Mouse (Mus musculus): ENCODE data around the gene Samd4b.
"Not testable (repeated sequence)": the region's sequence is repeated elsewhere in the genome, so short reads cannot be mapped to it uniquely, and the experiment has no call there.

Samd4b gene

DNA sequence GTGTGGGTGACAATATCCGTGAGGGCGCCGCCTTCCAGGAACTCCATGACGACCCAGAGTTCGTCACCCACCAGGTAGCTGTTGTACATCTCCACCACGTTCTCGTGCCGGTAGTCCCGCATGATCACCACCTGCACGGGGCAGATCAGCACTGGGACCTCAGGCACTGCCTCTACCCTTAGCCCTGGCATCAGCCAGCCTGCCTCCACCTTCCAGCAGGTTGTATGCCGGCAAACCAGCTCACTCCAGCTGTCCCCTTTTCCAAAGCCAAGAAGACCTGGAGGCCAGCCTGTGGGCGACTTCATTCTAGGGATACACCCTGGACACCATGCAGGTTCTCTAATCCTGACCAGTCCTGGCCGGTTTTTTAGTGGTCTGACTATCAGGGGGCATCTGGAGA lies 35.0 kb downstream of the Samd4b start:
- DNase-seq (ENCODE audit: low spot score in 2 of 2): no peak

GRCm38 (mm10) chr7:28562371-28562770 lies 35.6 kb downstream of the Samd4b start:
- no peak for DNase-seq (ENCODE audit: low spot score in 2 of 2)

DNA sequence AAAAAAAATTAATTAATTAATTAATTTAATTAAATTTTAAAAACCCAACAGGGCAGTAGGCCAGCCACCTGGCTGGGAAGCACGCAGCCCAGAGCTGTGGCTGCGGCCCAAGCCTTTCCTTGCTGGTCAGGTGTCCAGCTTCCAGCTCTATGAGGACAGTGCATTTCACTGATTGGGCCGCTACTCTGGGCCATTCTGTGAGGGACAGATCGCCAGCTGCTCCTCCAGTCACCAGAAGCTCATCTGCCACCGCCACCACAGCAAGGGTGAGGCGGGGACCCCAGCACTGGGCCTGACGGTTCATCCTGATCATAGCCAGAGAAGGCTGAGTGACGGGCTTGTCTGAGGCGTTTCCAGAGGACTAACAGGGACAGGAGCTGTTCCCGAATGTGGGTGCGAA lies 36.0 kb downstream of the Samd4b start:
- DNase-seq (ENCODE audit: low spot score in 2 of 2): no peak

DNA sequence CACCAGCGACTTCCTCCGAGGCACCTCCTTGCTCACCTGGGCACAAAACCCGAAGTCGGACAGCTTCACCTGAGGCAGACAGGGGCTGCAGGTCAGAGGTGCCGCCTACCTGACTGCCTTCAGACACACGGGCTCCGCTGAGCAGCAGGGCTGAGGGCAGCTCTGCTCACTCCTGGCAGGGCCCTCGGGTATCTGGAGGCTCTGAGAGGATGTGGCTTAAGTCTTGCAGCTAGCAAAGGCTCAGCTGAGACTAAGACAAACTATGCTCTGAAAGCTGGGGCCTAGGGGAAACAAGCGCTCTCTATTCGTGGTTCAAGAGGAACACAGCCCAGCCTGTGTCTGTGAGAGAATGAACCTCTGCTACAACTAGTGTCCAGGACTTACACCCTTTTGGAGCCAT lies 37.1 kb downstream of the Samd4b start:
- DNase-seq (ENCODE audit: low spot score in 2 of 2): no peak

- DNase-seq (ENCODE audit: low spot score in 2 of 2): peak in 1 of 2 experiments; percentile 72
Measured at GRCm38 (mm10) chr7:28558486-28558885, 39.5 kb downstream of the Samd4b start.

DNA sequence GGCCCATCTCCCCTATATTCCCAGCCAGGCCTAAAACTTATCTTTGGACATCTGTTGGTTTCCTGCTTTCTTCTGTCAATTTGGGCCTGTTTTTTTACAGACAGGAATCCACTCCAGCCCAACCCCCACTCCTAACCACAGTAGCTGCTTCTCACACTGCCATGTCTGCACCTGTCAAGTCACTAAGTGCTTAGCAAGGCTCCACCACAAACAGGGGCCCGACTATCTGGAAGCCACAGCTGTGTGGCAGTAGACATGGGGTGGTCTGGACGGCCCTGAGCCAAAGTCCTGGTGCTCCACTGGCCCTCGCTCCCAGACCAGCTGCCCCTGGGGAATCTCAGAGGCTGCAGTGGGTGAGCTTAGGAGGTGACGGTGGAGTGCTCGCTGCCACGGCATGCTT lies 40.2 kb downstream of the Samd4b start:
- no peak for DNase-seq (ENCODE audit: low spot score in 2 of 2)

DNA sequence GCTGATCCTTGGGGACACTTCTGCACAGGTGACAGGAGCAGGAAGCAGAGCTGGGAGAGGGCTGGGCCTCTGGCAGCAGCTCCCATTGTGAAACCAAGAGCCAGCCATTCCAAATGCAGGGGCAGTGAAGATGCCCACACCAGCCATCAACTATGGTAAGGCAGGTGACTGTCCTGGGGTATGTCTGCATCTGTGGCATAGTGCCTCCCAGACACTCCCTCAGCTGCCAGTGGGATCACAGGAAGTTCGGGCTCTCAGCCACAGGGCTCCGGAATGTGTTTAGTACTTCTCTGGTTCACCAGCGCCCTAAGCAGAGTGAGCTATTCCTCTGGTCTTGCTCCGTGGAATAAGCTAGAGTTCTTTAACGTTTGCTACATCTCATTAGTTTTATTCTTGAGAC lies 40.9 kb downstream of the Samd4b start:
- no peak for DNase-seq (ENCODE audit: low spot score in 2 of 2)

- DNase-seq (ENCODE audit: low spot score in 2 of 2): no peak
Measured at GRCm38 (mm10) chr7:28555939-28556535, 41.9 kb downstream of the Samd4b start.

- peak; percentile 45 to 66 for DNase-seq (ENCODE audit: low spot score in 2 of 2)
Measured at GRCm38 (mm10) chr7:28553076-28553475, 44.9 kb downstream of the Samd4b start.

DNA sequence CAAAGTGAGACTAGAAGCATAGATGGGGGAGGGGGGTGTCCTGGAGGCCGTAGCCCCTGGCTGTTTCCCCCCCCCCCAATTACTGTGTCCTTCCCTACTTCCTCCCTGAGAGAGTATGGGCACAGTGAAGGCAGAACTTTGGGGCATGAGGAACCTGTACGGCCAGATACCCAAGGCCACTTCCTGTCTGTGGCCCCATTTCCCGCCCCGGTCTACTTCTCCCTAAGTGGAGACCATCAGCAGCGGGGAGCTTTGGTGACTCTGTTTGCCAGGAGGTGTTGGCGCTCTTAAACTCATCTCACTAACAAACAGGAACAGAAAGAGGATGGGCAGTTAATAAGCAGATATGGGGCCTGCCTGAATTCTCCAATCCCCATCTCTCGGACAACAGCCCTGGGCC lies 50.3 kb downstream of the Samd4b start:
- no peak for DNase-seq (ENCODE audit: low spot score in 2 of 2)

- no peak for DNase-seq (ENCODE audit: low spot score in 2 of 2)
Measured at GRCm38 (mm10) chr7:28547154-28547553, 50.8 kb downstream of the Samd4b start, which contains the start of gene Nccrp1. Gene Nccrp1, minus strand, starts transcription at chr7:28547254.

DNA sequence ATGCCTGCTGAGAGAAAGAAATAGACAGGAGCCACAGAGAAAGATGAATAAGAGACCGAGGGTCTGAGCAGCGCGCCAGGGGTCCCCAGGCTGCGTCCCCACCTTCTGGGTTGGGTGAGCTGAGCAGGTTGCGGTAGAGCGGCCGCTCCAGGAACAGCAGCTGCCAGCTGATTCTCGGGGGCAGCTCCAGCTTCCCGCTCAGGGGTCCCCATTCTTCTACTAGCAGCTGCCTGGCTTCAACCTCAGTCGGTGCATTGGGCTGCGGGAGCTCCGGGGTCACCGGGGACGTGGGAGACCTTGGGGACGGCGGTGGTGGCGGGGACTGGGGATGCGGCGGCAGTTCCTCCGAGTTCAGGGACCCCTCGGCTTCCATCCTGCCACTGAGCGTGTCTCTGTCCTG lies 51.3 kb downstream of the Samd4b start:
- no peak for DNase-seq (ENCODE audit: low spot score in 2 of 2)

DNA sequence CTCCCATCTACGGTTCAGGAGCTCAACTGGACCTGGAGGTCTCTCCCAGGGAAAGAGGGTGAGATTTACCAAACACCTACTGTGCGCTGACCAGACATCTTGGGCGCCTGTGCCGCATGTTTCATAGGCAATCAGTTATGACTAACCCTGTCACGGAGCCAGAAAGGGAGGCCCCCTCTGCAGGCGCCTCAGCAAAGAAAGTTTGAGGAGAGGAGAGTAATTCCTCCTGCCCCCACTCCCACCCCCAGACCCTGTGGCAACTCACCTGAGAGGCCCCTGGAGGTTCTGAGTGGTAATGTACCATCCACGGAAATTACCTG lies 52.1 kb downstream of the Samd4b start:
- DNase-seq (ENCODE audit: low spot score in 2 of 2): no peak

- DNase-seq (ENCODE audit: low spot score in 2 of 2): no peak
Measured at GRCm38 (mm10) chr7:28545048-28545890, 52.7 kb downstream of the Samd4b start.

DNA sequence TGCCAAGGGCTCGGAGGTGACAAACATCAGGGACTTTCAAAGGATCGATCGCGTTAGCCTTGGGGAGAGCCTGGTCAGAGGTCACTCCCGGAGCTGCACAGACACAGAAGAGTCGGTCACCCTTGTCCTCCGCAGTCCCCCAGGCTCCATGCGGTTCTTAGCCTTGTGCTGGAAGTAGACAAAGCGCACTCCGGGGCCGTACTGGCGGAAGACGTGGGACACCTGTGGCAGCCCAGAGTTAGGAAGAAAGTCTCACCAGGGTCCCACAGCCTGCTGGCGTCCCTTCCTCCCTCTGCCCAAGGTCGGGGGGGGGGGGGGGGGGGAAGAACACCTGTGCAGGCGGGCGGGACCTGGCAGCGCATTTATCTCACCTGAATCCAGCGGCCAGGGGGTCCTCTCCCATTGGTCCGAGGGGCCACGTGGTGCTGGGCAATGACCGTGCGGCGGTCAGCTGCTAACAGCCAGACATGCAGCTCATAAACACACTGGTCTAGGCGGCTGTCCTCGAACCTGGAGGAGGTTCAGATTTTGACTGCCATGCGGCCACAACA lies 53.8 kb downstream of the Samd4b start:
- DNase-seq (ENCODE audit: low spot score in 2 of 2): no peak

DNA sequence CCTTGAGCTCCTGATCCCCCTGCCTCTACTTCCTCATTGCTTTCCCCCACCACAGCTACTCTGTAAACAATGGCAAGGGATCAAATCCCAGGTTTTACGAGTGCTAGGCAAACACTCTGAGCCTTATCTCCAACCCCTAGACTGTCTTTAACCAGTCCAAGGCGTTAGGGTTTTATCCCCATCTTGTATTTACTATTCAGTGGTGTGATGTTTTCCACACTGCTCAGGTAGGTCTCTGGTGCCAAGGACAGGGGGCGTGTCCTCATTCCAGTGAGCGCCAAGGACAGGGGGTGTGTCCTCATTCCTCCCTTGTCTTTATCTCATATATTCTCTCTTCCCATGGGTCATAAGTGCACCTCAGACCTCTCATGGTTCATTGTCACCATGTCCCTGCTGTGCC lies 57.4 kb downstream of the Samd4b start, which contains the start of gene Sycn:
Gene Sycn, plus strand, starts transcription at position 360 of the 400 bp plus-strand sequence.
- DNase-seq (ENCODE audit: low spot score in 2 of 2): no peak

GRCm38 (mm10) chr7:28538886-28539285 lies 59.1 kb downstream of the Samd4b start:
- DNase-seq (ENCODE audit: low spot score in 2 of 2): not testable (repeated sequence)

DNA sequence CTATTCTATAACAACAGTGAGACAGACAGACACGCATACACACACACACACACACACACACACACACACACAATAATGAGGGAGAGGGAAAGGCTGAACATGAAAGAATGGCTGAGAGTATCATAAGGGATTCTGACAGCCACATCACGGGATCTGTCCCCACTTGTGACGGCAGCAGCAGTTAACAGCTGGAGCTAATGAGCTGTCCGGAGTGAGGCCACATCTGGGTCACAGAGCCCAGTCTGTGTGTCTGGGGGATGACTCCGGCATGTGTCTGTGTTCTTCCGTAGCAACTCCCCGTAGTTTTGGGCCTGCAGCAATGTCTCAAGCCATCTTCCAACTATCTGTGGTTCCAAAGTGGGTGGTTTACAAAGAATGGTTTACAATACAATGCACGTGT lies 65.9 kb downstream of the Samd4b start:
- DNase-seq (ENCODE audit: low spot score in 2 of 2): no peak

- DNase-seq (ENCODE audit: low spot score in 2 of 2): peak; percentile 61 to 79
Measured at GRCm38 (mm10) chr7:28527922-28528719, 69.8 kb downstream of the Samd4b start.

DNA sequence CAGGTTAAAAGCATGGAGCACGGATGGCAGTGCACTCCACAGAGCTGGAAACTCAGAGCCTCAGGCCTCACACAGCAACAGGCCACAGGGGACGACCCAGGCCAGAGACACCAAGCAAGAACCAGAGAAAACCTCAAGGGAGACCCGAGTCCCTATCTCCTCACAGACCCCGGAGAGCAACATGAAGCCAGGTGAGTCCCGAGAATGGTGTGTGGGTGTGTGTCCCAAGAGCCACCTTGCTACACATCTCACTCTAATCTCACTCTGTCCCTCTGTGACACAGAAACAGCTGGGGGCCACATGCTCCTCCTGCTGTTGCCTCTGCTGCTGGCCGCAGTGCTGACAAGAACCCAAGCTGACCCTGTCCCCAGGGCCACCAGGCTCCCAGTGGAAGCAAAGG lies 75.4 kb downstream of the Samd4b start, which contains the start of gene Ifnl3:
Gene Ifnl3, plus strand, starts transcription at position 301 of the 400 bp plus-strand sequence.
- not testable (repeated sequence) for DNase-seq (ENCODE audit: low spot score in 2 of 2)

- DNase-seq (ENCODE audit: low spot score in 2 of 2): no peak
Measured at GRCm38 (mm10) chr7:28511441-28511840, 86.5 kb downstream of the Samd4b start.

- DNase-seq (ENCODE audit: low spot score in 2 of 2): not testable (repeated sequence)
Measured at GRCm38 (mm10) chr7:28510405-28510974, 87.5 kb downstream of the Samd4b start, which contains the start of gene Ifnl2. Gene Ifnl2, minus strand, starts transcription at chr7:28510455.

All from urinary bladder, postnatal 36 days (tissue).